Mouse (Mus musculus) left cerebral cortex, adult 2 months (tissue): ENCODE measurements around the gene Hist1h2bp. TPM values are rescaled to one million over a fixed set of nuclear protein-coding genes. Genes with fewer than 3 reads are reported as not detected.

Source experiments
- DNase-seq, 2 experiments: peaks; one replicate each; pipeline ENCODE4 v3.0.0; 2021 to 2022; ENCODE audit warnings: low spot score in 2 of 2, mixed read lengths in 1 of 2; ENCODE audit errors: extremely low spot score in 1 of 2
- H3K27ac ChIP-seq: fragments of 200-600 bp; 2 replicates; pipeline ENCODE4 v1.8.1; 2022
- H3K4me3 ChIP-seq: fragments of 200-600 bp; 2 replicates; pipeline ENCODE4 v1.8.1; 2022
- CTCF ChIP-seq: fragments of 200-600 bp; IDR thresholded peaks from 2 replicates; pipeline ENCODE4 v1.8.1; 2022; ENCODE audit warnings: antibody characterized with exemption, mild to moderate bottlenecking, moderate library complexity
- intact Hi-C: fragments of 180-260 bp; cut with DNase I; formaldehyde crosslinking; loops from one replicate; pipeline ENCODE4 v1.15.1; 2025
- total RNA-seq, 2 experiments: library from RNA; stranded (reverse); gene quantifications; 2 replicates each; pipeline ENCODE4 v1.2.3; 2021

The Hist1h2bp gene
- total RNA-seq, 2 experiments from 2014 or later, result 1.3 to 5.5 TPM

GRCm38 (mm10) chr13:21755707-21756106, 31.6 kb upstream of the Hist1h2bp start:
- no peak for TF ChIP-seq CTCF
- Histone ChIP-seq H3K27ac (no peak overlapping the region), H3K4me3 (no peak overlapping the region)
- no peak for DNase-seq
- intact Hi-C loops, result loop anchor here (10.0 kb wide), 2 partner anchors 289 to 1939 kb away; partner anchors contain the start of genes Hist1h1t, Hist1h2ag, Hist1h2bj and Hist1h4c

GRCm38 (mm10) chr13:21778814-21779766, 8.2 kb upstream of the Hist1h2bp start:
- Histone ChIP-seq H3K27ac (peak overlapping the region; percentile 71; the same call in 1 of the 2 replicates), H3K4me3 (peak overlapping the region; percentile 57)
- intact Hi-C loops, result loop anchor here (2.0 kb wide), 1 partner anchor 56 kb away; the partner anchor contains the start of gene Hist1h2bm
- no peak for TF ChIP-seq CTCF
- DNase-seq, result peak; percentile 45 to 58

- peak within 1 kb of the TSS; percentile 57 for H3K4me3 ChIP-seq
- TF ChIP-seq CTCF, result no peak
- peak; percentile 53 to 69 for DNase-seq
- intact Hi-C loops, result loop anchor here (2.0 to 10.0 kb wide), 5 partner anchors 27 to 1915 kb away; partner anchors contain the start of genes Hist1h1e, Hist1h1t, Hist1h2ak and Hist1h2be
- peak within 1 kb of the TSS; percentile 89 for H3K27ac ChIP-seq
These were observed 7.2 kb upstream of the Hist1h2bp start, which contains the start of gene Hist1h1b for GRCm38 (mm10) chr13:21779767-21780731. Gene Hist1h1b (minus strand): TSS chr13:21780625.

- no peak overlapping the region for H3K27ac ChIP-seq
- no peak for DNase-seq
- H3K4me3 ChIP-seq, result no peak overlapping the region; the same call in 1 of the 2 replicates
- no peak for TF ChIP-seq CTCF
- intact Hi-C loops, result loop anchor here (2.0 to 10.0 kb wide), 4 partner anchors 28 to 1914 kb away; partner anchors contain the start of genes Hist1h1e, Hist1h1t, Hist1h2ak and Hist1h2be
These were observed 6.2 kb upstream of the Hist1h2bp start for GRCm38 (mm10) chr13:21781021-21781555.

- intact Hi-C loops, result loop anchor here (2.0 to 10.0 kb wide), 4 partner anchors 29 to 1913 kb away; partner anchors contain the start of genes Hist1h1e, Hist1h1t, Hist1h2ak and Hist1h2be
- DNase-seq, result no peak
- H3K27ac ChIP-seq, result no peak overlapping the region
- no peak for TF ChIP-seq CTCF
- no peak overlapping the region for H3K4me3 ChIP-seq
These were observed 5.6 kb upstream of the Hist1h2bp start for GRCm38 (mm10) chr13:21781639-21782038.

- Histone ChIP-seq H3K27ac (peak overlapping the region; percentile 82), H3K4me3 (peak overlapping the region; percentile 48)
- intact Hi-C loops, result loop anchor here (10.0 kb wide), 3 partner anchors 1802 to 1912 kb away; partner anchors contain the start of genes Hist1h1e, Hist1h1t, Hist1h2be and Hist1h4c
- DNase-seq, result peak; percentile 14 to 21
These were observed 4.7 kb upstream of the Hist1h2bp start for GRCm38 (mm10) chr13:21782361-21783254.

GRCm38 (mm10) chr13:21783255-21783617, 4.0 kb upstream of the Hist1h2bp start, which contains the start of gene Hist1h3i:
Gene Hist1h3i (minus strand): TSS chr13:21783370.
- peak within 1 kb of the TSS; percentile 82 for H3K27ac ChIP-seq
- intact Hi-C loops, result loop anchor here (10.0 kb wide), 3 partner anchors 1802 to 1912 kb away; partner anchors contain the start of genes Hist1h1e, Hist1h1t, Hist1h2be and Hist1h4c

GRCm38 (mm10) chr13:21783734-21784161, 3.5 kb upstream of the Hist1h2bp start:
- no peak for TF ChIP-seq CTCF
- Histone ChIP-seq H3K27ac (no peak overlapping the region), H3K4me3 (peak overlapping the region; percentile 48)
- peak in 1 of 2 experiments; percentile 13 for DNase-seq
- intact Hi-C loops, result loop anchor here (10.0 kb wide), 3 partner anchors 1801 to 1911 kb away; partner anchors contain the start of genes Hist1h1e, Hist1h1t, Hist1h2be and Hist1h4c

More at GRCm38 (mm10) chr13:21783255-21783617, 4.0 kb upstream of the Hist1h2bp start, which contains the start of gene Hist1h3i:
- H3K4me3 ChIP-seq, result peak within 1 kb of the TSS; percentile 48
- peak; percentile 50 to 71 for DNase-seq
- no peak for TF ChIP-seq CTCF

GRCm38 (mm10) chr13:21784311-21784710, 3.0 kb upstream of the Hist1h2bp start:
- DNase-seq, result no peak
- Histone ChIP-seq H3K4me3 (no peak overlapping the region), H3K27ac (no peak overlapping the region)
- TF ChIP-seq CTCF, result no peak
- intact Hi-C loops, result loop anchor here (10.0 kb wide), 3 partner anchors 1800 to 1910 kb away; partner anchors contain the start of genes Hist1h1e, Hist1h1t, Hist1h2be and Hist1h4c
